Mouse (Mus musculus) ES-E14 (cell line): ENCODE results near the gene Mtif2. TPM values are rescaled to one million over a fixed set of nuclear protein-coding genes. Genes with fewer than 3 reads are reported as not detected.

Experiments used
- DNase-seq: peaks from one replicate; pipeline ENCODE4 v3.0.0-alpha.2; 2013; ENCODE audit warnings: low read depth, low spot score
- H3K27ac ChIP-seq: 2 replicates; pipeline ENCODE4 v1.5.1; 2012; ENCODE audit warnings: low read depth, mild to moderate bottlenecking, low read length, moderate library complexity, mixed read lengths; ENCODE audit not compliant: poor library complexity, insufficient read depth, severe bottlenecking
- H3K36me3 ChIP-seq: 2 replicates; pipeline ENCODE4 v1.6.1; 2012; ENCODE audit warnings: mild to moderate bottlenecking, low read length, moderate library complexity, mixed read lengths; ENCODE audit not compliant: control insufficient read depth, poor library complexity, insufficient read depth, severe bottlenecking
- H3K4me1 ChIP-seq, 2 experiments: fragments of 150-350 bp in 1 of 2; sonication (generic) in 1 of 2; 2 replicates each; pipeline ENCODE4 v1.6.1; 2012; ENCODE audit warnings: low read length in 2 of 2, mild to moderate bottlenecking in 1 of 2, mixed read lengths in 1 of 2; ENCODE audit not compliant: control insufficient read depth in 2 of 2, insufficient read depth in 2 of 2, poor library complexity in 1 of 2
- H3K4me3 ChIP-seq, 2 experiments: fragments of 150-350 bp in 1 of 2; sonication (generic) in 1 of 2; 2 replicates each; pipeline ENCODE4 v1.5.1; 2012; ENCODE audit warnings: low read length in 2 of 2, low read depth in 1 of 2, mild to moderate bottlenecking in 1 of 2, mixed read lengths in 1 of 2; ENCODE audit not compliant: insufficient read depth in 1 of 2, poor library complexity in 1 of 2, severe bottlenecking in 1 of 2
- H3K9ac ChIP-seq: 2 replicates; pipeline ENCODE4 v1.6.1; 2012; ENCODE audit warnings: low read depth, mild to moderate bottlenecking, low read length, mixed read lengths; ENCODE audit not compliant: poor library complexity, insufficient read depth, severe bottlenecking
- H3K9me3 ChIP-seq: fragments of 150-350 bp; sonication (generic); 2 replicates; pipeline ENCODE4 v1.6.1; 2012; ENCODE audit warnings: low read depth, mild to moderate bottlenecking, low read length; ENCODE audit not compliant: control insufficient read depth, insufficient read depth
- CHD2 ChIP-seq: IDR thresholded peaks from 2 replicates; pipeline ENCODE4 v1.6.1; 2014; ENCODE audit warnings: mild to moderate bottlenecking, low read depth, low read length, inconsistent platforms
- HCFC1 ChIP-seq: IDR thresholded peaks from 2 replicates; pipeline ENCODE4 v1.6.1; 2012; ENCODE audit warnings: low read length, inconsistent platforms, borderline replicate concordance; ENCODE audit not compliant: insufficient read depth
- MAFK ChIP-seq: IDR thresholded peaks from 2 replicates; pipeline ENCODE4 v1.6.1; 2014; ENCODE audit warnings: mild to moderate bottlenecking, low read depth, low read length, inconsistent platforms; ENCODE audit not compliant: insufficient read depth
- ZC3H11A ChIP-seq: IDR thresholded peaks from 2 replicates; pipeline ENCODE4 v1.6.1; 2012; ENCODE audit warnings: low read depth, mild to moderate bottlenecking, inconsistent platforms, low read length, borderline replicate concordance
- ZNF384 ChIP-seq: IDR thresholded peaks from 2 replicates; pipeline ENCODE4 v1.6.1; 2012; ENCODE audit warnings: low read depth, low read length, inconsistent platforms
- in situ Hi-C, 2 experiments: fragments of 600-800 bp; cut with MboI; formaldehyde crosslinking; loops; one replicate each; pipeline ENCODE4 v1.15.1; 2025; ENCODE audit warnings: low sequenced_read_pairs in 2 of 2, inconsistent platforms in 1 of 2; ENCODE audit not compliant: unreplicated experiment in 2 of 2
- total RNA-seq: library from RNA; depleted of rRNA; stranded (reverse); fragments of 300-350 nt; gene quantifications from 2 replicates; pipeline ENCODE4 v1.2.3, GENCODE M21; 2012

Mtif2 gene
- total RNA-seq, 1 experiment: 30.0 TPM

GRCm38 (mm10) chr11:29546762-29547161 is 20.6 kb downstream of the Mtif2 start:
- no peak for DNase-seq
- no peaks in the 10 kb centered on the region for H3K9me3 ChIP-seq

DNA sequence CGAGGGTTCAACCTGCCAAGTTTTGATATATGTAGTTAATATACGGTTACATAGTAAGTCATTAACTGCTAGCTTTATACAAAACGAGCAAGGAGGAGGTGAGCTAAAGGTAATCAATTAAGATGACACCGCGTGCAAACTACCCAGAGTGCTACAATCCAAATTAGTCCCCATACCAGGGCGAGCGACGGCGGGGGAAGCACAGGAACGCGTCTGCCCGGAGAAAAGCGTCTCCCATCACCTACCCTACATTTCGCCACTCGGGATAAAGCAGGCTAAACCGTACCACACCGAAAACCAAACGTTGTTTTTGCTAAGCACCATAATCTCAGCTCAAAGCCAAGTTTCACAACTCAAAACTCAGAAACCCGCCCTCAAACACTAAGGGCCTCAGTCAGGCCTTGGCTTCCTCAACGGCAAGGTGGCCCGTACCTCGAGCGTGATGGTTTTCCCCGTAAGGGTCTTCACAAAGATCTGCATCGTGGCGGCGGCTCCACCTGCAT is 21.1 kb downstream of the Mtif2 start:
- Histone ChIP-seq H3K4me1 (no peaks in the 10 kb centered on the region), H3K27ac (peak overlapping the region; percentile 85), H3K9ac (peak overlapping the region; percentile 99), H3K9me3 (no peaks in the 10 kb centered on the region), H3K4me3 (peak overlapping the region; percentile 90 to 97), H3K36me3 (peaks cover 15% of the 10 kb centered on the region)
- in situ Hi-C loops: no loop called here
- DNase-seq: no peak
- TF ChIP-seq ZNF384 (no peak), MAFK (no peak), HCFC1 (no peak), CHD2 (no peak), ZC3H11A (no peak)

More at GRCm38 (mm10) chr11:29546762-29547161, 20.6 kb downstream of the Mtif2 start:
- Histone ChIP-seq H3K4me1 (no peaks in the 10 kb centered on the region), H3K4me3 (peak overlapping the region; percentile 90 to 97), H3K9ac (peak overlapping the region; percentile 99), H3K36me3 (peaks cover 15% of the 10 kb centered on the region), H3K27ac (peak overlapping the region; percentile 28; the same call in 1 of the 2 replicates)
- no peak for TF ChIP-seq MAFK
- TF ChIP-seq ZC3H11A: no peak
- no peak for TF ChIP-seq HCFC1
- no peak for TF ChIP-seq ZNF384
- no peak for TF ChIP-seq CHD2
- in situ Hi-C loops: no loop called here

DNA sequence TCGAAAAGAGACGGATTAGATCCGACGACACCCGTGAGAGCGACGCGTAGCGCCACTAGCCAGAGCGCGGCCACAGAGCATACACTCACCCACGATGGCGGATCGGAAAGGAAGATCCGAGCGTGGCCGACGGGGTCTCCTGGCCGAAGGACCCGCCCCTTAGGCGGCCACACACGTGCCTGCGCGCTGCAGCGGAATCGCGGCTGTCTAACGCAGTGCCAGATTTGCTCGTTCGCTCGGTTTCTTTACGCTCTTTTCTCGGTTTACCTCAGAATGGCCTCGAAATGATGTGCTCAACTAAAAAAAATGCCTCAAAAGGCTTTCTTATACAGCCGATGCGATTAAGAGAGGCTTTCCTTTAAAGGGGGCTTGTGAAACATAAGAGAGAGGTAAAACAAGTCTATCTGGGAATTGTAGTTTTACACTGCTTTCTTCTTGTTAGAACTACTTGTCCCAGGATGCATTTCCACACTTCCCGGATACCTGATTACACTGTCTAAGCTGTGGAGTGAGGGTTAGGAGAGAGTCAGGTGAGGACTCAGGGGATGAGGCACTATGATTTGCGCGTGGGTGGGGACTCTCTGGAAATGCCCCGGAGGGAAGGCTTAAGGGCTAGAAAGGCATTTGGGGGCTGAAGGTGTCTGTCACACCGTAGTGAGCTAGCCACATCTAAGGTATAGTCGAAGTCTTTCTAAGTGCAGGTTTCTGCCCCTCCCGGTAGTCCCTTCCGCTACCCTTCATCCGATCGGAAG is 21.7 kb downstream of the Mtif2 start, which contains the start of the genes Clhc1 and Rps27a:
Clhc1 (plus strand) TSS at position 199 of the 752 bp plus-strand sequence.
Rps27a (minus strand) TSS at position 358 of the 752 bp plus-strand sequence.
- H3K4me1 ChIP-seq: no peaks in the 10 kb centered on the region
- H3K27ac ChIP-seq: peak within 1 kb of the TSS; percentile 85
- peak; percentile 85 for DNase-seq
- no peak for TF ChIP-seq ZNF384
- peak; percentile 93 for TF ChIP-seq HCFC1
- H3K36me3 ChIP-seq: peaks cover 15% of the 10 kb centered on the region
- peak within 1 kb of the TSS; percentile 99 for H3K9ac ChIP-seq
- H3K9me3 ChIP-seq: no peaks in the 10 kb centered on the region
- in situ Hi-C loops: no loop called here
- peak within 1 kb of the TSS; percentile 90 to 97 for H3K4me3 ChIP-seq

- peak overlapping the region; percentile 90 to 97 for H3K4me3 ChIP-seq
- H3K4me1 ChIP-seq: no peaks in the 10 kb centered on the region
- in situ Hi-C loops: no loop called here
- H3K9me3 ChIP-seq: no peaks in the 10 kb centered on the region
- TF ChIP-seq MAFK (no peak), CHD2 (no peak), HCFC1 (no peak), ZC3H11A (no peak), ZNF384 (no peak)
- H3K27ac ChIP-seq: peak overlapping the region; percentile 79
- H3K9ac ChIP-seq: peak overlapping the region; percentile 94
- no peak for DNase-seq
- H3K36me3 ChIP-seq: peaks cover 14% of the 10 kb centered on the region
Measured at GRCm38 (mm10) chr11:29548504-29549424, 22.6 kb downstream of the Mtif2 start.
